Mouse (Mus musculus): ENCODE measurements around the gene Dnajc15. TPM values are rescaled to one million over a fixed set of nuclear protein-coding genes. Genes with fewer than 3 reads are reported as not detected.

Dnajc15 gene
- polyA plus RNA-seq, 1 experiment = not detected

DNA sequence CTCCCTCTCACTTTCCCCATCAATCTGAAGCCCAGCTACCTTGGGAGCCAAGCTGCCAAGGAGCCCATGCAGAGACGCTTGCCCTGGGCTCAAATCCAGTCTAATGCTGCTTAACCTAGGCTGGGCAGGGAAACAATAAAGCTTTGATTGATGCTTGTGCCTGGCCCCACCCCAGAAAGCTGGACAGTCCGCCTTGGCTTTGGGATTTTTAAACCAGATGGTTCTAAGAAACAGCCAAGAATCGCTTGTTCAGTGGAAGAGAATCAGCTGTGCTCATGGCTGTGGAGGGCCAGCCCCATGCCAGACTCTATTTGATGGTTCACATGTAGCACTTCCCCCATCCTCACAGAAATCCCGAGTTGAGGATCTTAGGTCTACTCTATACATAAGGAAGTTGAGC lies 60.0 kb downstream of the Dnajc15 start:
- Histone ChIP-seq H3K4me3 (ENCODE audit: insufficient read depth, low read depth, low read length) (no peak overlapping the region), H3K4me1 (ENCODE audit: control insufficient read depth, insufficient read depth, low read length) (no peaks in the 10 kb centered on the region), H3K27ac (ENCODE audit: insufficient read depth, low read depth, low read length) (no peak overlapping the region)
- TF ChIP-seq POLR2A (IDR thresholded peaks at IDR 0.05; ENCODE audit: insufficient read depth, low read depth, low read length) (no peak), CTCF (IDR thresholded peaks at IDR 0.05; ENCODE audit: insufficient read depth, low read depth, low read length) (no peak)
- 62% methylated on average over 4 of the region's 4 CpGs for WGBS

DNA sequence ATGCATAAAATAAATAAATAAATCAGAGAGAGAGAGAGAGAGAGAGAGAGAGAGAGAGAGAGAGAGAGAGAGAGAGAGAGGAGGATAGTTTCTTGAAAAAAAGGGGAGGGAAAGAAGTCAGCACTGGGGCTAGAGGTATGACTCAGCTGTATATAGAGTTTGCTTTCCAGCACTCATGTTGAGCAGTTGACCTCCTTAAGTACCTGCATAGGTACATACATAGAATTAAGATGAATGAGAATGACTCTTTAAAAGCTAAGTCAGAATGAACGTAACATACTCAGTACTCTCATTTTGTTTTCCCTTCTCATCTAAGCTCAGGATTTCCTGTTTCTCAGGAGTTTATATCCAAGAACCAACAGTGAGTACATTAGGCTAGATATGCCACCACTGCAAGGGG lies 62.0 kb downstream of the Dnajc15 start:
- 87% methylated on average over 1 of the region's 1 CpGs for WGBS
- no peak overlapping the region for H3K27ac ChIP-seq (ENCODE audit: insufficient read depth, low read depth, low read length)
- TF ChIP-seq CTCF (IDR thresholded peaks at IDR 0.05; ENCODE audit: insufficient read depth, low read depth, low read length) = no peak
- no peak for TF ChIP-seq POLR2A (IDR thresholded peaks at IDR 0.05; ENCODE audit: insufficient read depth, low read depth, low read length)
- H3K4me1 ChIP-seq (ENCODE audit: control insufficient read depth, insufficient read depth, low read length) = 0 out of 2 replicates have a peak, but pooled peaks cover 3% of the 10 kb centered on the region
- H3K4me3 ChIP-seq (ENCODE audit: insufficient read depth, low read depth, low read length) = no peak overlapping the region

DNA sequence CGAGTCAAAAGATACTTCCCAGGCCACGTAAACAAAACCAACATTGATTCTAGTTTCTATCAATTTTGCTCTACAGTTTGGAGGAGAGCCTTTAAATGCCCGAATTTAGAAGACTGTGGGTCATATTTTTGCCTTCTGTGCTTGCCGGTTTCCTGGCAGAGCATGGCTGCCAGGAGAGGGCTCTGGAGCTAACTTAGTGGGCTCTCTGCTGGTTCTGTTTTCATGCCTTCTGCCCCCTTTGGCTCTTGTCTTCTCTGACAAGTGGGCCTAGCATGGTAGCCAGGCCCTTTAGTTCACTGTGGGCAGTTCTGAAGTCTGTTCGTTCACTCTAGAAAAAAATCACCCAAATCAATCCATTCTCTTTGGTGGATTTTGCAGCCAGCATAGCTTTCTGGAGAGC lies 63.5 kb downstream of the Dnajc15 start:
- H3K4me3 ChIP-seq (ENCODE audit: insufficient read depth, low read depth, low read length) = no peak overlapping the region
- no peak overlapping the region for H3K27ac ChIP-seq (ENCODE audit: insufficient read depth, low read depth, low read length)
- TF ChIP-seq POLR2A (IDR thresholded peaks at IDR 0.05; ENCODE audit: insufficient read depth, low read depth, low read length) (no peak), CTCF (IDR thresholded peaks at IDR 0.05; ENCODE audit: insufficient read depth, low read depth, low read length) (no peak)
- H3K4me1 ChIP-seq (ENCODE audit: control insufficient read depth, insufficient read depth, low read length) = 0 out of 2 replicates have a peak, but pooled peaks cover 3% of the 10 kb centered on the region
- WGBS = 91% methylated on average over 5 of the region's 5 CpGs

DNA sequence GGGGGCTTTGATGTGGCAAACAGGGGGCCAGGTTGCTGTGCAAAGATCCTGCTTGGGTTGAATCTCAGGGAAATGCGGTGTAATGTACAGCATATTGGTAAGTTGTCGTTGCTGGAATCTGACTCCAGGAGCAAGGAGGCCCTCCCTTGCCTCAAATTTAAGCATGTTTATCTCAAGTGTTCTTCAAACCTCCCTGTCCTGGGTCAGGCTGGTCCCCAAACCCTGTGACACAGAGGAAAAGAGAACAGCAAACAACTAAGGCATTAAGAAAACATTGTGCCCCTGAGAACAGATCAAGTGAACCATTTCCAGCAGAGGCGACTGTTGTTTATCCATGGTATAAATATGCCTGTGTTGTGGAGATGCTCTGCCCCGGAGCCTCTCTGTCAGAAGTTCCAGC lies 67.1 kb downstream of the Dnajc15 start:
- Histone ChIP-seq H3K4me1 (ENCODE audit: control insufficient read depth, insufficient read depth, low read length) (peaks cover 5% of the 10 kb centered on the region; the same call in 1 of the 2 replicates), H3K27ac (ENCODE audit: insufficient read depth, low read depth, low read length) (no peak overlapping the region), H3K4me3 (ENCODE audit: insufficient read depth, low read depth, low read length) (no peak overlapping the region)
- TF ChIP-seq POLR2A (IDR thresholded peaks at IDR 0.05; ENCODE audit: insufficient read depth, low read depth, low read length) (no peak), CTCF (IDR thresholded peaks at IDR 0.05; ENCODE audit: insufficient read depth, low read depth, low read length) (no peak)
- 91% methylated on average over 4 of the region's 4 CpGs for WGBS

DNA sequence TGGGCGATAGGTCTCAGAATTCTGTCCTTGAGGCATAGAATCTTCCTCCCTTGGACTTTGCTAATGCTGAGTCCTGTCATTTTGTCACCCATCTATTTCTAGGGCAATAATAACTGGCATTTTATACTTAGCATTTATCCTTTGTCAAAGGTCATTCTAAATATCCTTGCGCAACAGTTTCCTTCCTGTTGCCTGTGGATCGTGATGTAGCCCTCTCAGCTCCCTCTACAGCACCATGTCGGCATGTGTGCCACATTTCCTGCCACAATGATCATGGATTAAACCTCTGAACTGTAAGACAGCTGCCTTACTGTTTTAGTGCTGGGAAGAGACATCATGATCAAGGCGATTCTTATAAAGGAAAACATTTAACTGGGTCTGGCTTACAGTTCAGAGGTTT lies 68.6 kb downstream of the Dnajc15 start:
- WGBS = 91% methylated on average over 5 of the region's 5 CpGs

DNA sequence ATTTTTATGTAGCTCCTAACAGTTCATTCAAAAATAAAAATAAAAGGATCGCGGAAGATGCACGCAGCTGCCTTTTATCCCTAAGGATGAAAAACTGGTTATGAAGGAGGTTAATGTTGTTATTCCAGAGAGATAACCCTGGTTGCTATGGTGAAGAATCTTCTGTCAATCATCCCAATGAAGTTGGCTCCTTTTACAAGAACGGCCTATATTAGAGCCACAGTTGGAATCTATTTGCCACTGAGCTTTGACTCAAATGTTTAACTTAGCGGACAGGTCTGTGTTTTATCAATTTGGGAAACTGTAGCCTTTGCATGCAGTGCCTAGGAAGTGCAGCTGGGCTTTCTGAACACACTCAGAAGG lies 72.7 kb downstream of the Dnajc15 start:
- WGBS = 21% methylated on average over 5 of the region's 5 CpGs
- TF ChIP-seq CTCF (IDR thresholded peaks at IDR 0.05; ENCODE audit: insufficient read depth, low read depth, low read length) = no peak
- TF ChIP-seq POLR2A (IDR thresholded peaks at IDR 0.05; ENCODE audit: insufficient read depth, low read depth, low read length) = no peak
- Histone ChIP-seq H3K4me1 (ENCODE audit: control insufficient read depth, insufficient read depth, low read length) (peaks cover 5% of the 10 kb centered on the region; the same call in 1 of the 2 replicates), H3K27ac (ENCODE audit: insufficient read depth, low read depth, low read length) (no peak overlapping the region), H3K4me3 (ENCODE audit: insufficient read depth, low read depth, low read length) (no peak overlapping the region)

More for the DNA sequence above, 68.6 kb downstream of the Dnajc15 start:
- TF ChIP-seq CTCF (IDR thresholded peaks at IDR 0.05; ENCODE audit: insufficient read depth, low read depth, low read length) = no peak
- no peak for TF ChIP-seq POLR2A (IDR thresholded peaks at IDR 0.05; ENCODE audit: insufficient read depth, low read depth, low read length)
- Histone ChIP-seq H3K4me1 (ENCODE audit: control insufficient read depth, insufficient read depth, low read length) (peaks cover 8% of the 10 kb centered on the region; the same call in 1 of the 2 replicates), H3K4me3 (ENCODE audit: insufficient read depth, low read depth, low read length) (no peak overlapping the region), H3K27ac (ENCODE audit: insufficient read depth, low read depth, low read length) (no peak overlapping the region)

DNA sequence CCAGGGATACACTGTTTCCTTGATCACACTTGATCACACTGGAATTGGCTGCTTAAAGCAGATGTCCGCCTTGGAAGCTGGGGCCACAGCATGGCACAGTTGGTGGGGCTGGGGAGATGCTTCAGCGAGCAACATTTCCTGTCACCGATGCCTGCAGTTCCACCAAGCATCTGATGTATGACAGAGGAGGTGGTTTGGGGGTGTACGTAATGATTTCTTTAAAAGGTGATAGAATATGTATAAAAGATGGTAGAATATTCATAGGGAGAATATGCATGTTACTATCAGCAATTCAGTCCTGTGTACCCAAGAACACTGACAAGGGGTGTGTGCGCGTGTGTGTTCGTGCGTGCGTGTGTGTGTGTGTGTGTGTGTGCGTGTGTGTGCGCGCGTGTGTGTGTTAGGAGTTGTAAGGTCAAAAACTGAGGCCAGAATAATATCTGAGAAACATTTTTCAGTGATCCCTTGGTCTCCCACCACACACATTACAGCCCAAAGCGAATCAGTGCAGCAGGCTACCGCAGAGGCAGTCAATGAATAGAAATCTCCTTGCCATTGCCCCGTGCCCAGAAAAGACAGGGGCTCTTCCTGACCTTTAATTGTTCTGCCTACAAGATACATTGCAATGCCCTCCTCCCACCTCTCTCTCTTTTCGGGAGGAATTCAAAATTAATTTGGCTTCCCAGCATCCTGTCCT lies 73.2 kb downstream of the Dnajc15 start:
- TF ChIP-seq POLR2A (IDR thresholded peaks at IDR 0.05; ENCODE audit: insufficient read depth, low read depth, low read length) = no peak
- no peak for TF ChIP-seq CTCF (IDR thresholded peaks at IDR 0.05; ENCODE audit: insufficient read depth, low read depth, low read length)
- Histone ChIP-seq H3K4me3 (ENCODE audit: insufficient read depth, low read depth, low read length) (no peak overlapping the region), H3K4me1 (ENCODE audit: control insufficient read depth, insufficient read depth, low read length) (peaks cover 5% of the 10 kb centered on the region; the same call in 1 of the 2 replicates), H3K27ac (ENCODE audit: insufficient read depth, low read depth, low read length) (no peak overlapping the region)
- 76% methylated on average over 17 of the region's 17 CpGs for WGBS

DNA sequence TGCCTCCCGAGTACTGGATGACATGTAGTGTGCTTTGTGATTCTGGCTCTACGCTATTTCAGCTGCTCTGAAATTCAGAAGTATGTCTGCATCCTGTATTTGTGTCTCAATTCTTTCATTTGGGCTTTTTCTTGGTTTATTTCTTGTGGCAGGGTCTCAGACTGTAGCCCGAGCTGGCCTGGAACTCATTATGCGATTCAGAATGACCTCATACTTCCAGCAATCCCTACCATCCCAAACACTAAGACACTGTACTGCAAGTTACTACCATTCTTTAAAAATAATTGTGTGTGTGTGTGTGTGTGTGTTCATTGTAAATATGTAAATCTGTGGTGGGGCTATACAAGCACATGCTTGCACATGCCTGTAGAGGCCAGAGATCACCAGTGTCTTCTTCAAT lies 78.4 kb downstream of the Dnajc15 start:
- H3K4me1 ChIP-seq (ENCODE audit: control insufficient read depth, insufficient read depth, low read length) = no peaks in the 10 kb centered on the region
- H3K4me3 ChIP-seq (ENCODE audit: insufficient read depth, low read depth, low read length) = no peak overlapping the region
- TF ChIP-seq CTCF (IDR thresholded peaks at IDR 0.05; ENCODE audit: insufficient read depth, low read depth, low read length) (no peak), POLR2A (IDR thresholded peaks at IDR 0.05; ENCODE audit: insufficient read depth, low read depth, low read length) (no peak)
- WGBS = 83% methylated on average over 4 of the region's 4 CpGs
- H3K27ac ChIP-seq (ENCODE audit: insufficient read depth, low read depth, low read length) = no peak overlapping the region

DNA sequence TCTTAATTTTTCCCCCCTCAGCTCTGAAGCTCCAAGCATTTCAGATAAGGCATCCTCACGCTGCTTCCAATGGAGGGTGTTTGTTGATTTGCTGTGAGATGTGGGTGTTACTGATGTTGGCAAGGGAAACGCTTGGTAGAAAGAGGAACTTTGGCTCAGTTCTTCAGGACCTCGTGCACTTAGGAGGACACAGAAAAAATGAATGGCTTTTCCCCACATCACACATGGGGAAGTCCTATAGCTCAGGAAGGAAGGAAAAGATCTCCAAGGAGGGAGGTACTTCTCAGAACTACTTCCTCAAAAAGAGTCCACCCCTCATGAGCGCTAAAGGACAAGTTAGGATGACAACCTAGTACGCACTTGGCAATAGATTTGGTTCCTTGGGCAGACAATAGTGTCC lies 79.7 kb downstream of the Dnajc15 start:
- H3K4me3 ChIP-seq (ENCODE audit: insufficient read depth, low read depth, low read length) = no peak overlapping the region
- H3K4me1 ChIP-seq (ENCODE audit: control insufficient read depth, insufficient read depth, low read length) = no peaks in the 10 kb centered on the region
- no peak overlapping the region for H3K27ac ChIP-seq (ENCODE audit: insufficient read depth, low read depth, low read length)
- no peak for TF ChIP-seq CTCF (IDR thresholded peaks at IDR 0.05; ENCODE audit: insufficient read depth, low read depth, low read length)
- TF ChIP-seq POLR2A (IDR thresholded peaks at IDR 0.05; ENCODE audit: insufficient read depth, low read depth, low read length) = no peak
- 72% methylated on average over 5 of the region's 5 CpGs for WGBS

All from olfactory bulb, adult 2 months (tissue).